Mouse (Mus musculus) hindbrain, embryonic 12.5 days (tissue): ENCODE measurements at regions not wholly inside any gene's neighbourhood (a gene's known extent, or its start where the extent isn't known, plus 50 kb on each side); places are given as distances from the start of the nearest gene placed in this dataset.

ENCODE experiments used
- ATAC-seq: fragments of 200-750 bp; cut with Nextera tagmentation; 2 replicates; pipeline ENCODE4 v1.8.0; 2017; ENCODE audit warnings: moderate TSS enrichment; ENCODE audit not compliant: low FRiP score
- H3K27ac ChIP-seq: fragments of 300-500 bp; sonication (generic); 2 replicates; pipeline ENCODE4 v1.5.1; 2016; ENCODE audit warnings: mild to moderate bottlenecking
- H3K27me3 ChIP-seq: fragments of 300-500 bp; sonication (generic); 2 replicates; pipeline ENCODE4 v1.6.1; 2016; ENCODE audit warnings: mild to moderate bottlenecking
- H3K36me3 ChIP-seq: fragments of 300-500 bp; sonication (generic); 2 replicates; pipeline ENCODE4 v1.6.1; 2016; ENCODE audit warnings: mild to moderate bottlenecking
- H3K4me1 ChIP-seq: fragments of 300-500 bp; sonication (generic); 2 replicates; pipeline ENCODE4 v1.6.1; 2016
- H3K4me2 ChIP-seq: fragments of 300-500 bp; sonication (generic); replicated peaks from 2 replicates; pipeline ENCODE4 v1.6.1; 2016; ENCODE audit warnings: mild to moderate bottlenecking
- H3K4me3 ChIP-seq: fragments of 300-500 bp; sonication (generic); 2 replicates; pipeline ENCODE4 v1.5.1; 2016; ENCODE audit warnings: mild to moderate bottlenecking
- H3K9ac ChIP-seq: fragments of 300-500 bp; sonication (generic); 2 replicates; pipeline ENCODE4 v1.6.1; 2016; ENCODE audit warnings: mild to moderate bottlenecking, moderate library complexity
- H3K9me3 ChIP-seq: fragments of 300-500 bp; sonication (generic); replicated peaks from 2 replicates; pipeline ENCODE4 v1.6.1; 2016; ENCODE audit warnings: mild to moderate bottlenecking
- WGBS: fragments of 180-500 bp; shearing (Covaris S2); methylation state at CpG from one replicate; pipeline ENCODE4 v1.1.7; 2016; 5-methylcytosine and 5-hydroxymethylcytosine counted together

DNA sequence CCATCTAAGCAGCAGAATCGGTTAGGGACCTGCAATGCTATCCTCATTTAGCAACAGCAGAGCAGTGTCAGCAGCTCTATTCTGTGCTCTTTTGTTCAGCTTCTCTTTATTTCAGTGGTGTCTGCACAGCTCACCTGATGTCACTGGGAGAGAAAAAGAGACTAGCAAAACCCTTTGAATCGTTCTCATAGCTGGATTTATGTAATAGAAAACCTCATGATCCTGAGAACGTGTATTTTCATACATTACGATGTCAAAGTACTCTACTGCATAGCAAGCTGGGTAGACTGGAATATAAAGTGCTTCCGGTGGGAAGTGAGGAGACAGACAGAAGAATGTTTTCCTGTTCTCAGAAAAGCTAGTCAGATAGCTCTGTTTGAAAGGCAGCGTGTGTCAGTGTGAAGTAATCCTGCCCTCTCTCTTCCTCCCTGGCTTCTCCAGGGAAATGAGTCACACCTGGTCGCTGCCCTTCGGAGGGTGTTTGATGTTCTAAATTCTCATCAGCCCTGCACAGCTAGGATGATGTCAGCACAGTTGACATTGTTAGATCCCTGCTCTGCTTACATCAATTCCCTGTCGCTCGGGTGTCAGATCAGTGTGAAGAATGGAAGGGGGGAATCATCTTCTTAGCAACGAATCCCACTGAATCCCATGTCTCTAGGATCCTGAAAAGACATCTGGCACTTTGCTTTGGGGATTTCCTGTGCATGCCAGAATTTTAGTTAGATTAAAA is 129.6 kb upstream of the Zbtb20 start:
- no peak overlapping the region for H3K9ac ChIP-seq
- no peaks in the 10 kb centered on the region for H3K36me3 ChIP-seq
- peak overlapping the region; percentile 72 for H3K27ac ChIP-seq
- H3K4me2 ChIP-seq: 0 out of 2 replicates have a peak overlapping the region, but pooled peaks have one; percentile 7
- H3K27me3 ChIP-seq: no peaks in the 10 kb centered on the region
- ATAC-seq: no peak
- no peaks in the 10 kb centered on the region for H3K9me3 ChIP-seq
- H3K4me1 ChIP-seq: 0 out of 2 replicates have a peak, but pooled peaks cover 8% of the 10 kb centered on the region
- no peak overlapping the region for H3K4me3 ChIP-seq
- WGBS: 47% methylated on average over 11 of the region's 11 CpGs

DNA sequence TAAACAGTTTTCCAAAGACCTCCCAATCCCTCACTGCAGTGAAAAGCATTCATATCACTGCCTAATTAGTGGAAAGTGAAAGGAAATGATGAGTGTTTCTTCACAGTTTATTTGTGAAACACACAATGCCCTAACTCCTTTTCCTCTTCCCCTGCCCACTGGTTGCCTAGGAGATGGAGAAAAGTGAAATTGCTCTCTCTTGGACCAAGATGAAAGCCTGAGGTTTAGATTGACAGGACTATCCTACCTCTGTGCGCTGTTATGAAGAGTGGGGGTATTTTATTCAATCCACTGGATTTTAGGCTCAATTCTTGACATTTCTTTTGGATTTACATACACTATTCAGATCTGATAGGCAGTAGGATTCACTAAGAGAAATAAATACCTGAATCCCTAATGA is 132.1 kb upstream of the Zbtb20 start:
- no peak overlapping the region for H3K4me3 ChIP-seq
- no peaks in the 10 kb centered on the region for H3K9me3 ChIP-seq
- H3K27ac ChIP-seq: no peak overlapping the region
- ATAC-seq: no peak
- H3K27me3 ChIP-seq: no peaks in the 10 kb centered on the region
- no peak overlapping the region for H3K4me2 ChIP-seq
- WGBS: 81% methylated on average over 1 of the region's 1 CpGs
- 0 out of 2 replicates have a peak, but pooled peaks cover 8% of the 10 kb centered on the region for H3K4me1 ChIP-seq
- H3K36me3 ChIP-seq: no peaks in the 10 kb centered on the region
- no peak overlapping the region for H3K9ac ChIP-seq

DNA sequence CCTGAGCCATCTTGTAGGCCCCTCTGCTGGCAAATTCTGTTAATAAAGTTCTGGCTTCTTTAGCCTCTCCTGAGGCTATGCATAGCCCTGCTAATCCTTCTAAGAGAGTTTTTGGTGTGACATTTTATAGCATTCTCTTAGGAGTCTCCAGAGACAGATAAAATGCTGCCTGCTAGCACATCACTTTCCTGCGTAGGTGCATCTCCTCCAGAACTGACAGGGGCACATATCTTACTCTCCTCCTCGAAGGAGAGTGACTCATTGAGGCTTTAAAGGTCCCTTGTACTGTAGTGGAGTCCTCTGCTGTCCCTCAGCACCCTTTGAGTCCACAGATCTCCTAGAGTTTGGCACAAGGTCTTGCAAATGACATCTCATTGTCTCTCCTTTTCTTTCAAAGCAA is 132.6 kb upstream of the Zbtb20 start:
- H3K9me3 ChIP-seq: no peaks in the 10 kb centered on the region
- no peaks in the 10 kb centered on the region for H3K36me3 ChIP-seq
- H3K4me3 ChIP-seq: no peak overlapping the region
- no peak for ATAC-seq
- 70% methylated on average over 2 of the region's 2 CpGs for WGBS
- H3K9ac ChIP-seq: no peak overlapping the region
- H3K4me1 ChIP-seq: 0 out of 2 replicates have a peak, but pooled peaks cover 8% of the 10 kb centered on the region
- no peaks in the 10 kb centered on the region for H3K27me3 ChIP-seq
- H3K27ac ChIP-seq: no peak overlapping the region
- H3K4me2 ChIP-seq: no peak overlapping the region

DNA sequence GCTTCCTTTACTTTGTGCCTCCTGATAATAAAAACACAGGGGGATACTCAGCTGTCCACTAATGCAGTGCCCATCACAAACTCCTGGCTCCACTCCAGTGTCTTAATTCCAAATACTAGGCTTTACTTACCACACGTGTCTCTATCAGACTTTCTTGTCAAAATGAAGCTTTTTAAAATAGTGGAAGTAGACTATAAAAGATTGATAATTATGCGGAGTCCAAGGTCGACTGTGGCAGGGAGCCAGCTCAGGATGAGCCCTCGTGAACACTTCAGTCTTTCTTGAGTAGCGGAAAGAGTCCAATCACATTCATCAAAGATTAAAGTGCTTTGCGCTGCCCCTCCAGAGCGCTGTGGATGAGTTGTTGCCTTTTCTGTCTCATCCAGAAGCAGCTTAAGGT is 147.9 kb upstream of the Zbtb20 start:
- WGBS: 87% methylated on average over 7 of the region's 7 CpGs

DNA sequence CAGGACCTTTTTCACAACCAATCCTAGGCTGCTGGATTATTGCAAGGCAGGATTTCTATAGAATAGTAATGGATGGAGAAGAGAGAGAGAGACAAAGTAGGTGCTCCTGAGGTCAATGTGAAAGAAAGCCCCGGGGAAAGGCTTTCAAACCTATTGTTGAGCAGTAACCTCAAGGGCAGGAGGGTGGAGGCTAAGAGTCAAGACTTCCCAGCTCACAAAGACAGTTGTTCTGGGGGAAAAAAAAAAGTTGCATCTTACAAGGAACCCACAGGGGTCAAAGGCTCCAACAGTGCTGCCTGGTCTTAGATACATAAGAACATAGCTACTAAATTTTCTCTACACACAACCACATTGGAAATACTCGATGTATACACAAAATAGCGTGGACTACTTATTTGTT is 155.8 kb upstream of the Zbtb20 start:
- Histone ChIP-seq H3K36me3 (no peaks in the 10 kb centered on the region), H3K9ac (no peak overlapping the region), H3K4me1 (peaks cover 23% of the 10 kb centered on the region), H3K27me3 (no peaks in the 10 kb centered on the region), H3K4me2 (no peak overlapping the region), H3K4me3 (no peak overlapping the region), H3K9me3 (no peaks in the 10 kb centered on the region), H3K27ac (no peak overlapping the region)
- ATAC-seq: no peak
- WGBS: 64% methylated on average over 3 of the region's 3 CpGs

More for the DNA sequence above, 147.9 kb upstream of the Zbtb20 start:
- no peaks in the 10 kb centered on the region for H3K4me1 ChIP-seq
- no peaks in the 10 kb centered on the region for H3K27me3 ChIP-seq
- H3K27ac ChIP-seq: no peak overlapping the region
- no peak overlapping the region for H3K4me2 ChIP-seq
- no peak for ATAC-seq
- no peaks in the 10 kb centered on the region for H3K9me3 ChIP-seq
- no peak overlapping the region for H3K4me3 ChIP-seq
- no peak overlapping the region for H3K9ac ChIP-seq
- no peaks in the 10 kb centered on the region for H3K36me3 ChIP-seq

DNA sequence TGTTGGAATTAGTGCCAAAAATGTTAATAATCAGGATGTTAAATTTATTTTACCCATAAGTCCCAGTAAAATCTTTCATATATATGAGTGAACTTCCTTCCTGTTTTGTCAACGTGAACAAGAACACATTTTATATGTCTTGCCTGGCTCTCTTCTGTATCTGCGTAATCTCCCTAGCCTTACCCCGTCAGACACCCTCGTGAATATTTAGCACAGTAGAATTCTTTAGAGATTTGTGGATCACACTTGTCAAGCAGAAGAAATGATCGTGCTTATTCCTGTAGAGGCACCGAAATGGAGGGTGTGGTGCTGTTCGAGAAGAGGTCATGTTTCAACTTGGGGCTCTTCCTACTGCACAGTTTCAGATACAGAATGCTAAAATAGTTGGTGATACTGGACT is 157.2 kb upstream of the Zbtb20 start:
- ATAC-seq: no peak
- peak overlapping the region; percentile 18; the same call in 1 of the 2 replicates for H3K4me2 ChIP-seq

DNA sequence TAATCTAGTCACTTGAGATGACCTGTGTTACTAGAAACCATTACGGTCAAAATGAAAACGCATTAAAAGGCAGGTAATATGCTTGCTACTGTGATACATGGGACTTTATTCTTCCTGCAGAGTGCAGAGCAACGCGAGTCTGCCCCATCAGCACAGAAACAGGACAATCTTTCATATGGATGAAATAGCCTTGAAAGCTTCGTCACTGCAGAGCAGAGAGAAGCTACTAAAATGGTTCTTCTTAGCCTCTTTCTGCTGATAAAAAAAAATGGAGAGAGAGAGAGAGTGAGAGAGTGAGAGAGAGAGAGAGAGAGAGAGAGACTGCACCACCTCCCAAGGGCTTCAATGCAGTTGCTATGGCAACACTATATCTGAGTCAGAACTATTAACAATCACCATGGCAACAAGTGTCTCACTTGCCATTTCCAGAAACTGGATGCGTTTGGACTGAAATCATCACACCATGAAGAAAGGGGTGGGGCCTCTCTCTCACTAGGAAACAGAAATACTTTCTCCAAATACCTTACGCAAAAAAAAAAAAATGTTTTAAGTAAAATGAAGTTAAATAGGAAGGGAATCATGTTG is 157.8 kb upstream of the Zbtb20 start:
- H3K4me2 ChIP-seq: peak overlapping the region; percentile 18
- H3K4me3 ChIP-seq: no peak overlapping the region
- H3K9me3 ChIP-seq: no peaks in the 10 kb centered on the region
- H3K4me1 ChIP-seq: peaks cover 23% of the 10 kb centered on the region
- peak overlapping the region; percentile 85 for H3K27ac ChIP-seq
- H3K9ac ChIP-seq: no peak overlapping the region
- ATAC-seq: peak; percentile 79
- WGBS: 35% methylated on average over 7 of the region's 7 CpGs
- H3K36me3 ChIP-seq: no peaks in the 10 kb centered on the region
- H3K27me3 ChIP-seq: no peaks in the 10 kb centered on the region

More for the DNA sequence above, 157.2 kb upstream of the Zbtb20 start:
- no peaks in the 10 kb centered on the region for H3K27me3 ChIP-seq
- H3K9ac ChIP-seq: no peak overlapping the region
- H3K27ac ChIP-seq: no peak overlapping the region
- no peaks in the 10 kb centered on the region for H3K36me3 ChIP-seq
- 55% methylated on average over 7 of the region's 7 CpGs for WGBS
- H3K9me3 ChIP-seq: no peaks in the 10 kb centered on the region
- H3K4me3 ChIP-seq: no peak overlapping the region
- peaks cover 23% of the 10 kb centered on the region for H3K4me1 ChIP-seq

DNA sequence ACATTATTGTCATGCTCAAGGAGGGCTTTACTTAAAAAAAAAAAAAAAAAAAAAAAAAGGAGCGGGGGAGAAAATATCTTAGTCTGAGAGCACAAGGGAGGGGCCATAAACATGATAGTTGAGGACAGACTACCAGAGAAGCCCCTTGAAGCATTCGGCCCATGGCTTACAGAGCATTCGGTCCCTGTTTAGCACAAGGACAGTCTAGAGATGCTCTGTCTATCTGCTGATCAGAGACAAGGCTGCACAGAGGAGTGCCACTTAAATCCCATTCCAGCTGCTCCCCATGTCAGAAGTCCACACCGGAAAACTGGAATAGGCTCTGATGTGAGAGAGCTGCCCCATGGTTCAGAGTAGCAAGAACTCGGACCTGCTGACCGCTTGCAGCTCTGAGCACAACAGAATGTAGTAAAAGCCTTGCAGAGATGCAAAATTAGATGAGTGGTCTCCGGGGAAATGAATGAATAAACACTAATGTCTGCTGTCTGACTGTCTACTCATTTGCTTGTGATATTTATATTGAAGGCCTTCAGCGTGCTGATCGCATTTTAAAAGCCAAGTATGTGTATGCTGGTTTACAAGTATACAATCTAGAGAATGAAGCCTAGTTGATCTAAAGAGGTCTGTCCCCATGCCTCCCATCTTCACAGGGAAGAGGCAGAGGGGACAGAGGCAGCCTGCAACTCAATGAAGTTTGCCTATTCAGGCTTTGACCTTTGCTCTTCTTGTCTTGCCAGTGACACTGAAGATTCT is 158.4 kb upstream of the Zbtb20 start:
- H3K9ac ChIP-seq: no peak overlapping the region
- no peaks in the 10 kb centered on the region for H3K36me3 ChIP-seq
- peak overlapping the region; percentile 18; the same call in 1 of the 2 replicates for H3K4me2 ChIP-seq
- H3K4me3 ChIP-seq: no peak overlapping the region
- no peaks in the 10 kb centered on the region for H3K9me3 ChIP-seq
- peaks cover 23% of the 10 kb centered on the region for H3K4me1 ChIP-seq
- H3K27me3 ChIP-seq: no peaks in the 10 kb centered on the region
- 61% methylated on average over 8 of the region's 9 CpGs for WGBS
- H3K27ac ChIP-seq: peak overlapping the region; percentile 85
- peak; percentile 75 for ATAC-seq

DNA sequence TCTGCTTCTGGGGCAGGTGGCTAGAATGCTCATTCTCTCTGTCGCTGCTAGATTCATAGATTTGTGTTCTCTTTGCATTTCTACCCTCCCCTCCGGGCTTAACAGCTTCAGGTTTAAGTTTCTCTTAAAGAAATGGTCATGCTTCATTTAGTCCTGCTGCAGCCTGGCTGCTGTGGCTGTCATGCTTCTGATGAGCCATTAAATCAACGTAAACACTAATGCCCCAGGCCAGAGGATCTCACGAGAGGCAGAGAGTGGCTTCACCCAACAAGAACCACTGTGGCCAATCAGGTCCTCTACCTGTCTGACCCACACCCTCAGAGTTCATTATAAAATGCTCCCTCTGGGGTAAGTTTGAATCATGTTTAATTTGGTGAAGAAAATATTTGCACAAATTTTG is 173.0 kb upstream of the Zbtb20 start:
- WGBS: 16% methylated on average over 4 of the region's 4 CpGs
- no peaks in the 10 kb centered on the region for H3K9me3 ChIP-seq
- no peak overlapping the region for H3K9ac ChIP-seq
- H3K27me3 ChIP-seq: no peaks in the 10 kb centered on the region
- H3K4me1 ChIP-seq: no peaks in the 10 kb centered on the region; the same call in 1 of the 2 replicates
- H3K4me2 ChIP-seq: no peak overlapping the region
- ATAC-seq: peak; percentile 76
- no peak overlapping the region for H3K27ac ChIP-seq
- H3K36me3 ChIP-seq: no peaks in the 10 kb centered on the region
- H3K4me3 ChIP-seq: no peak overlapping the region

DNA sequence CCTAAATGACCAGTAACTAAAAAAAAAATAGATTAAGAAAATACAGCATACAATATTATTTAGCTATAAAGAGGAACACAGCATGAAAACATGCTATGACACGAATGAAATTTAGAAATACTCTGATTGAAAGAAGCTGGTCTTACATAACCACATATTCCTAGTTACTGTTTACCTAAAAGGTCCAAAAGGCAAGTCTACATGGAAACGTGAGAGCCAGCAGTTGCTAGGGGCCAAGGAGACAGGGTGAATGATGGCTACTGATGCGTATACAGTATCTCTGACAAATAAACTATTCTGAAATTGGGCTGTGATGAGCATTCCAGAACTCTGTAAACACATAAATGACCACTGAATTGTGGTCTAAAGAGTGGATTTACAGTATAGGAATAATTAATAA is 194.5 kb upstream of the Zbtb20 start:
- Histone ChIP-seq H3K4me2 (no peak overlapping the region), H3K4me1 (no peaks in the 10 kb centered on the region), H3K27me3 (no peaks in the 10 kb centered on the region), H3K9me3 (peaks cover 5% of the 10 kb centered on the region), H3K9ac (no peak overlapping the region), H3K27ac (no peak overlapping the region), H3K36me3 (no peaks in the 10 kb centered on the region), H3K4me3 (no peak overlapping the region)
- WGBS: 86% methylated on average over 3 of the region's 3 CpGs
- ATAC-seq: no peak

DNA sequence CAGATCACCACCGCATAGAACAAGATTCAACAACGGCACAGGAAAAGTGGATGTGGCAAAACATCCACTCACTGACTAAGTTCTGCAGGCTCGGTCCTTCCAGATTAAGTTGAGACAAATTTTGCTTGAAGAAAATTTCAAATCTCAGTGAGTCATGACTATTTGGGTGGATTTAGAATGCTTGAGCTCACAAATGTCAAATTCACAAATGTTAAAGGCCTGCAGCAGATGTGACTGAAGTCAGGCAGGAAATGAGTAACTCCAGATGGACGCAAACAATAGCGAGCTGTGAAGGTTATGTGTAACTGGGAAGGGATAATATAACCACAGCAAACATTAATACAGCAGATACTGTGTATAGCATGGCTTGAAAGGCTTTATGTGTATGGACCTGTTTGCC is 198.5 kb upstream of the Zbtb20 start:
- H3K4me3 ChIP-seq: no peak overlapping the region
- no peak for ATAC-seq
- H3K4me1 ChIP-seq: no peaks in the 10 kb centered on the region
- no peak overlapping the region for H3K4me2 ChIP-seq
- H3K9me3 ChIP-seq: no peaks in the 10 kb centered on the region
- 92% methylated on average over 5 of the region's 5 CpGs for WGBS
- H3K27ac ChIP-seq: no peak overlapping the region
- H3K9ac ChIP-seq: no peak overlapping the region
- H3K36me3 ChIP-seq: no peaks in the 10 kb centered on the region
- H3K27me3 ChIP-seq: no peaks in the 10 kb centered on the region

DNA sequence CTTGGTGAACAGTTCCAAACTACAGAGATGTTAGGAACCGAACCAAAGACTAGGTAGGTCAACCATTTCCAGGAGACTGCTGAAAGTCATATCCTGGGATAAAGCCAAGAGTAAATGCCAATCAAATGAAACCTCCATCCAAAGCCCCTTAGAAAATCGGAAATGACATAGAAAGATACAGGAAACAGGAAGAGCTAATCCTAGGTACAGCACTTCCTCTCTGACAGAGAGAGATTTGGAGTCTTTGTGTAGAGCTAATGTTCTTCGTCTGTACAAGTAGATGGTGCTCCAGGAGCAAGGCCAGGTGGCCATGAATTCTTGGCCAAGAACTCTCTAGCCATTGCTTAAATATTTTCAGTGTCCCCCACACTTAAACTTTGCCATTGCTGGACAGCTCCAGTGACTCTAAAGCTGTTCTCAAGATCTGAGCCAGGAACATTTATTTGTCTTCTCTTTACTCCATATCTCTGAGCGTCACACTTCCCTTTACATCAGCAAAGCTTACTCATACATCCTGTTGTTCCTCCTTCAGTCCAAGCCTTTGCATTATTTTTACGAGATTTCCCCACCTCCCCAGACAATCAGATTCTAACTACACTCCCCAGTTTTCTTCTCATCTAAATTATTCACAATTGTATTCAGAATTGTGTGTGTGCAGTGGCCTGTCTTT is 199.1 kb upstream of the Zbtb20 start:
- no peak overlapping the region for H3K9ac ChIP-seq
- WGBS: 83% methylated on average over 5 of the region's 5 CpGs
- ATAC-seq: no peak
- no peaks in the 10 kb centered on the region for H3K36me3 ChIP-seq
- H3K27me3 ChIP-seq: no peaks in the 10 kb centered on the region
- no peak overlapping the region for H3K4me3 ChIP-seq
- H3K9me3 ChIP-seq: no peaks in the 10 kb centered on the region
- no peak overlapping the region for H3K4me2 ChIP-seq
- no peak overlapping the region for H3K27ac ChIP-seq
- no peaks in the 10 kb centered on the region for H3K4me1 ChIP-seq
